Mouse (Mus musculus) kidney, adult 2 months (tissue): ENCODE results near the gene Gne.

ENCODE experiments used
- CTCF ChIP-seq: fragments of 200-500 bp; conservative IDR thresholded peaks from 2 replicates; pipeline ENCODE4 v1.5.1; 2011; ENCODE audit warnings: low read depth, mild to moderate bottlenecking, control low read depth, low read length, moderate library complexity, mixed read lengths; ENCODE audit not compliant: insufficient read depth, insufficient read length
- POLR2A ChIP-seq: fragments of 200-500 bp; IDR thresholded peaks from one replicate; pipeline ENCODE4 v1.6.1; 2011; ENCODE audit warnings: low read depth, low read length, control low read depth

DNA sequence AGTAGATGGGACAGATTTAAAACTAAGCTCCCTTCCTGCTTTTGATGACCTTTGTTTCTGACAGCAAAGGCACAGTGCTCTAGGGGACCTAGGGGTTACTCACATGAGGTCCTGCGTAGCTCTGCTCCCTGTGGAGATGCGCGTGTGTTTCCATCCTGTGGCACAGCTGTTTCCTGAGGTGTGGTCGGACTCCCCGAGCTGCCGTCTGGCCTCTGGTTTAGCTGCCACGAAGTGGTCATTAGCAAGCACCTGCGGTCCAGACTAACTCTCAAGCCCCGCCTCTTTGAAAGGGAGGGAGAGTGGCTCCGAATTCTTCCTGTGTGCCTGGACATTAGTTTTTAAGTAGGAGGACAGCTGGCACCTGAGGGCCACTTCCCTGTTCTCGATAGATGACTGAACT, at the start of gene Gne:
- TF ChIP-seq POLR2A, result no peak
- TF ChIP-seq CTCF, result no peak
